Mouse (Mus musculus): ENCODE measurements around the gene Pigv. TPM values are rescaled to one million over a fixed set of nuclear protein-coding genes. Genes with fewer than 3 reads are reported as not detected.

The Pigv gene
- polyA plus RNA-seq (2016; fragmentation: Nextera tagmentation; extraction: Ambion mirVana): 16.3 and 21.6 TPM in 2 replicates

DNA sequence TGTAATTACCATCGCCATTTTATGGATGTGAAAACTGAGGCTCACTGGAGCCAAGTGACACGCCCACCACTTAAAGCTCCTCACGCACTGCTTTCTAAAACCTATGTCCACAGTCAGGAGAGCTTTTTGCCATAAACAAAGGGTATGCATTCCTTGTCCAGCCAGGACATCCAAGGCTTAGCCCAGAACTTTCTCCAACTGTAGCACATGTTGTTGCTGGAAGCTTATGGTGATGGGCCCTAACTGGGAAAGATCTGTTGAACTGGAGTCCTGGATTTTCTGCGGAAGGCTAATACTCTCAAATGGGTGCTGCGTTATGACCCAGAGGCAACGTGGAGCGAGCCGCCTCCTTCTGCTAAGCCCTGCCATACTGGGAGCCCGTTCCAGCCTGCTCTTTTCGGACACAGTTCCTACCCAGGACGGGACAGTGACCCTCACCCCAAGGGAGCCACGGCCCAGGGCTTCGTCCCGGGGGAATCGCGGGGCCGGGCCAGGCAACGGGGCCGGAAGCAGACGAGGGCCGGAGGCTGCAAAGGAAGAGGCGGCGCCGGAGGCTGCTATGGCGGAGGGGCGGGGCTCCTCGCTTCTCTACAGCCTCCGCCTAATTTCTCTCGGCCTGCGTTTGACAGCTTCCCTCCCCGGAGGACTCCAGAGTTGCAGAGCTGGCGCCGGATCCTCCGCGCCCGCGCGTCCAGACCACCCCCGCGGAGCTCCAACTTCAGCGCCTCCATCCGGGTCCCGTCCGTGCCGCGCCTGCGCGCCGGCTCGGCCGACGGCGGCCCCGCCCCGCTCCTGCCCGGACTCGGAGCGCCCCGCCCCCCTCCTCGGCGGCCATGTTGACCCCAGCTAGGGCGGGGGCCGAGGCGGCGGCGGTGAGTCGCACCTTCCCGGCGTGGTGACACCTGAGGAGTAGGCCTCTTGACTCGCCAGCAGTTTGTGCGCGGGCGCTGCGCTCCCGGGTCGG, at the start of gene Pigv:
TSS of gene Pigv (minus strand) at position 767 of the 964 bp plus-strand sequence.
- H3K4me1 ChIP-seq (replicated peaks): peaks cover 52% of the 10 kb centered on the region
- peak within 1 kb of the TSS; percentile 75 for H3K4me3 ChIP-seq (replicated peaks)
- peak within 1 kb of the TSS; percentile 78 for H3K4me2 ChIP-seq
- peak; percentile 83 for ATAC-seq (ENCODE audit: insufficient number of reproducible peaks, insufficient read depth, low FRiP score, low TSS enrichment, low read depth)
- 1% methylated on average over 71 of the region's 76 CpGs for WGBS
- peak within 1 kb of the TSS; percentile 98 for H3K27ac ChIP-seq
- H3K27me3 ChIP-seq: no peaks in the 10 kb centered on the region
- peak within 1 kb of the TSS; percentile 84 for H3K9ac ChIP-seq (replicated peaks)
- H3K36me3 ChIP-seq: 0 out of 2 replicates have a peak, but pooled peaks cover 9% of the 10 kb centered on the region
- H3K9me3 ChIP-seq: no peaks in the 10 kb centered on the region

DNA sequence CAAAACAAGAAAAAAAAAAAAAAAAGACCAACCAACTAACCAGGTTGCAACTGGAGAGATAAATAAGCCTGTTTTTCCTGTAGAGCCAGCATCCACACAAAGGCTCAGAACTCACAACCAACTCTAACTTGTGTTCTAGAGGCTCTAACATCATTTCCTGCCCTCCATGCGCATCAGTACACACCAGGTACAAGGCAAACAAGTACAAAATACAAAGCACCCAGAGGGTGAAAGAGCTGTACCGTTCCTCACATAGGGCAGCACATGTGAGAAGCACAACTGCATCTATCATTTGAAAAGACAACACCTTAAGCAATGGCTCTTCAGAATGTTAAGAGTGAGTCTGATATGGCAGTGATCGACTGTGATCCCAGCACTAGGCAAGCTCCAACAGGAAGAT, 47.3 kb upstream of the Pigv start:
- H3K9me3 ChIP-seq: no peaks in the 10 kb centered on the region
- no peaks in the 10 kb centered on the region for H3K27me3 ChIP-seq
- no peaks in the 10 kb centered on the region for H3K4me1 ChIP-seq (replicated peaks)
- no peak overlapping the region for H3K9ac ChIP-seq (replicated peaks)
- no peak for ATAC-seq (ENCODE audit: insufficient number of reproducible peaks, insufficient read depth, low FRiP score, low TSS enrichment, low read depth)
- H3K36me3 ChIP-seq: peaks cover 94% of the 10 kb centered on the region
- H3K4me3 ChIP-seq (replicated peaks): no peak overlapping the region
- H3K4me2 ChIP-seq: no peak overlapping the region
- no peak overlapping the region for H3K27ac ChIP-seq
- 85% methylated on average over 3 of the region's 3 CpGs for WGBS

DNA sequence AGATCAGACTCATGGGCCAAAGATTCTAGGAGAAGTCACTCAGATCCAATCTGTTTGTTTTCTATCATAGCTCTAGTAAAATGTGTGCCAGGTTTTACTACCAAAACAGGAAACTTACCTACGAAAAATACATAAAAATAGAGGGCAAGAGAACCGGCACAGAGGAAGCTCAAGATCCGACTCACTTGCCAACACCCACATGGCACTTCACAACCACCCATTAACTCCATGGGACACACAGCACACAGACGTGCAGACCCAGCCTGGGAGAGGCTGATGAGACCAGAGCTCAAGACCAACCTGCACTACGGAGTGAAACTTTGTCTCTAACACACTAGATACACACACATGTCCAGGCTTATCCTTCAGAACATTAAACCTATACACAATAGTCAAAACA, 40.3 kb upstream of the Pigv start:
- Histone ChIP-seq H3K9me3 (no peaks in the 10 kb centered on the region), H3K4me1 (replicated peaks) (peaks cover 4% of the 10 kb centered on the region; the same call in 1 of the 2 replicates), H3K4me2 (no peak overlapping the region), H3K4me3 (replicated peaks) (no peak overlapping the region), H3K27me3 (no peaks in the 10 kb centered on the region), H3K36me3 (peaks cover 83% of the 10 kb centered on the region), H3K9ac (replicated peaks) (no peak overlapping the region), H3K27ac (no peak overlapping the region)
- 85% methylated on average over 5 of the region's 5 CpGs for WGBS
- no peak for ATAC-seq (ENCODE audit: insufficient number of reproducible peaks, insufficient read depth, low FRiP score, low TSS enrichment, low read depth)

DNA sequence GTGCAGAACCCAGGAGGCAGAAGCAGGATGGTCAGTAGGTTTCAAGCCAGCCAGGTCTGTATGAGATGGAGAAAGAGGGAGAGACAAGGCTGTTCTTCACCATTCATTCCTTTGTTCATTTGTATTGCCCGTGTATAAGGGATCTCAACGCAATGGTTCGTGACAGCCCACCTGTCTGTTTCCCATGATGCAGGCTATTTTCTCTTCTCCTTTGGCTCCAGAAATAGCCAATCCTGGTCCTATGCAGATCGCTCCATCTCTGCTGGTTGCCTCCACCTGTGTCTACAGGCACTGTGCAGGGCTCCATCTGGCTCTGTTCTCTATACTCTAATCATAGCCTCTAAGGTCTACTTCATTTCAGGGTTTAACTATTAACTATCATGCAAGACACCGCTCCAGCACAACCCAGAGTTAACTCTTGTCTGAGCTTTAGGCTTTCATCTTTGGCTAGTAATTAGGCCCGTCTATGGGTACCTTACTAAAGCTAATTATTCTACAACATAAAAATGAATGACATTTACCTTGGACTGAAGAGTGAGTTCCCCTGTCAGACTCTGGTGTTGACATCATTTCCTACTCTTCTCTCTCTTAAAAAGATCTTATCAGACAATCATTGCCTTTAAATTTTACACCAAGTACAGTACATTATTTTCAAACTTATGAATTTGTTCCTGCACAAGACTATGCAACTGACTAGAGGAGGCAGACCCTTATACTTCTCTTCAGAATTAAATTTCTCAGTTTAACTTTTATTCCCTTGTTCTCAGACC, 39.0 kb upstream of the Pigv start:
- Histone ChIP-seq H3K9ac (replicated peaks) (no peak overlapping the region), H3K27me3 (no peaks in the 10 kb centered on the region), H3K4me1 (replicated peaks) (peaks cover 10% of the 10 kb centered on the region), H3K4me2 (no peak overlapping the region), H3K9me3 (no peaks in the 10 kb centered on the region), H3K27ac (no peak overlapping the region), H3K4me3 (replicated peaks) (no peak overlapping the region), H3K36me3 (peaks cover 83% of the 10 kb centered on the region)
- WGBS: 86% methylated on average over 6 of the region's 6 CpGs
- ATAC-seq (ENCODE audit: insufficient number of reproducible peaks, insufficient read depth, low FRiP score, low TSS enrichment, low read depth): no peak

DNA sequence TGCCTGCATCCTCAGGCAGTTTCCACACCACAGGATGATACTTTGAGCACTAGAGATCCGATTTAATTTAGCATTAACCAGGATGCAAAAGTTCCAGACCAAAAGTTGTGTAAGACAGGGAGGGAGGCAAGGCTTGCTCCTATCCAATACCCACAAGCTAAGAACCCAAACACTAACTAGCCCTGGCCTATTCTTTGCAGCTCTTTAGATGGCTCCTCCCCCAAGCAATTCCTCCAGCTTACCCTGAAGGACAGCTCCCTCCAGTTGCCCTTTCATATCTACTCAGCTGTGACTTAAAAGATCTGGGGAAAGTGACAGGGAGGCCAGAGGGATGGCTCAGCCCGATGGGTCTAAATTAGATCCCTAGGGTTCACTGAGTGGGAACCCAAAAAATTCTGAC, 36.9 kb upstream of the Pigv start:
- Histone ChIP-seq H3K9me3 (no peaks in the 10 kb centered on the region), H3K27ac (no peak overlapping the region), H3K9ac (replicated peaks) (no peak overlapping the region), H3K4me3 (replicated peaks) (no peak overlapping the region), H3K4me2 (no peak overlapping the region), H3K4me1 (replicated peaks) (peaks cover 10% of the 10 kb centered on the region), H3K27me3 (no peaks in the 10 kb centered on the region), H3K36me3 (peaks cover 81% of the 10 kb centered on the region)
- no peak for ATAC-seq (ENCODE audit: insufficient number of reproducible peaks, insufficient read depth, low FRiP score, low TSS enrichment, low read depth)
- 88% methylated on average over 2 of the region's 2 CpGs for WGBS

DNA sequence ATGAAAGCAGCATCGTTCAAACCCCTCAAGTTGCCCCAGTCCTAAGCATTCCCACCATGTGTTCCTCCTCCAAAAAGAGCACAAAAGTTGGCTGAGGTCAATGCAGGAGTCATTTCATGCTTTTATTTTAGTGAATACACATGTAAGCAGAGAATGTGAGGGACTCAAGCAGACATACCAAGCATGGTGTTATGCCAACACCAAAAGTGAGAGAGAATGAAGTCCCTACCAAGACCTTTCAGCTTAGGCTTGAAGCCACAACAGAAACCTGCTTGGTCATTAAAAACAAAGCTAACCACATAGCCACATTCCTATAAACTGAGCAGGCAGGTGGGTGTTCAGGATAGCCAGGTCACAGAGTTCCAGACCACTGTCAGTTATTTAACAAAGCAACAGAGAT, 35.0 kb upstream of the Pigv start:
- no peak for ATAC-seq (ENCODE audit: insufficient number of reproducible peaks, insufficient read depth, low FRiP score, low TSS enrichment, low read depth)
- H3K27ac ChIP-seq: peak overlapping the region; percentile 69; the same call in 1 of the 2 replicates

DNA sequence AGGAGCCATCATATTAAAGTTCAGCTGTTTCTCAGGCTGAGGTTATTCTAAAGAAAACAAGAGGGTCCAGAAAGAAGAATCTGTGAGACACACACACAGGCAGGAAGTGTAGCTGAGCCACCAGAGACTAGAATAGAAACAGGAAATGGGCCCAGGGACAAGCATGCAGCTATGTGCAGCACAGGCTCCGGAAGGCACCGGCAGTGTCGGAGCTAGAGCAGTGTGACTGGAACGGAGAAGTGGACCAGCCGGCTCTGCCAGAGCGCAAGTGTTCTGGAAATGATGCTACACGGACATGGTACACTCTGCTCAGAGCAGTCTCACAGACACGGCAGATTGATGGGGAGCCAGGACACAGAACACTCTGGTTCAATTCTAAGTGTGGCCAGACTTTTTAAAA, 34.5 kb upstream of the Pigv start:
- Histone ChIP-seq H3K27me3 (no peaks in the 10 kb centered on the region), H3K27ac (peak overlapping the region; percentile 69), H3K9ac (replicated peaks) (no peak overlapping the region), H3K4me3 (replicated peaks) (no peak overlapping the region), H3K4me1 (replicated peaks) (peaks cover 10% of the 10 kb centered on the region), H3K36me3 (peaks cover 77% of the 10 kb centered on the region), H3K4me2 (no peak overlapping the region), H3K9me3 (no peaks in the 10 kb centered on the region)
- no peak for ATAC-seq (ENCODE audit: insufficient number of reproducible peaks, insufficient read depth, low FRiP score, low TSS enrichment, low read depth)
- 70% methylated on average over 8 of the region's 8 CpGs for WGBS

More for the DNA sequence above, 35.0 kb upstream of the Pigv start:
- no peaks in the 10 kb centered on the region for H3K9me3 ChIP-seq
- H3K4me3 ChIP-seq (replicated peaks): no peak overlapping the region
- no peak overlapping the region for H3K4me2 ChIP-seq
- peaks cover 77% of the 10 kb centered on the region for H3K36me3 ChIP-seq
- peaks cover 10% of the 10 kb centered on the region for H3K4me1 ChIP-seq (replicated peaks)
- 83% methylated on average over 1 of the region's 1 CpGs for WGBS
- H3K27me3 ChIP-seq: no peaks in the 10 kb centered on the region
- H3K9ac ChIP-seq (replicated peaks): no peak overlapping the region

DNA sequence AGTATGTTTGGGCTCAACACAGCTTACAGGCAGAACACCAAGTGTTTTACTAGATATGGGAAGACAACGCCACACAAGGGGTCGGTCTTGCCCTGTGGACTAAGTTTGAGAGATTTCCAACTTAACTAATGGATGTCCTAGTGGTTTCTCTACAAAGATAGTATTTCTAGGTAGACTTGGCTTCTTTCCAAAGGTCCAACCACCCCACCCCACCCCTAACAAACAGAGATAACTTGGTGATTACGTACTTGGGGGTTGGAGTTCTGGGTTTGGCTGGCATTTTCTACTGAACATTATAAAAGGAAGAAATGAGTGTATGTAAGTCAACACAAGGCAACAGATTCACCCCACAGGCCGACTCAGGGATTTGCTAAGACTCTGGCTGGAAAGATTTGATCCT, 32.6 kb upstream of the Pigv start:
- Histone ChIP-seq H3K27ac (no peak overlapping the region), H3K9ac (replicated peaks) (no peak overlapping the region), H3K4me1 (replicated peaks) (peaks cover 10% of the 10 kb centered on the region), H3K36me3 (peaks cover 78% of the 10 kb centered on the region), H3K9me3 (no peaks in the 10 kb centered on the region), H3K4me2 (no peak overlapping the region), H3K4me3 (replicated peaks) (no peak overlapping the region), H3K27me3 (no peaks in the 10 kb centered on the region)
- WGBS: 89% methylated on average over 4 of the region's 4 CpGs
- no peak for ATAC-seq (ENCODE audit: insufficient number of reproducible peaks, insufficient read depth, low FRiP score, low TSS enrichment, low read depth)

DNA sequence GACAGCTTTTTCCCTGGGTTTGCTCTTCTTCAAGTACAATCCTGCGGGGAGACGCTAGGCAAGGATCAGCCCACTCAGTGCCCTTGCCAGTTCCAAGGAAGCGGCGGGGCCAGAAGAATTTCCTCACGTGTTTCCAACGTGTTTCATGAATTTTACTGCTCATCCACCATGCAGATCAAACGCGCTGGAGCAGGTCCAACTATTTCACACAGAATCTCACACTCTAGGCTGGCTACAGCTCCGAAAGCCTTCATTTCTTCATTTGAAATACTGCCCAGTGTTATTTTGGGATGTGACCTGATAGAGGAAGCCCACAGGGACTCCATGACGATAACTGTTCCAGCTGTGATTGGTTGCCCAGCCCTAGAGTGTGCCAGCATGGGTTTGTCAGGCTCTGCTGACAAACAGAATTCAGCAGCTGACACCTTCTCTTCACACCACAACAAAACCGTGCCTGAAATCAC, 28.5 kb upstream of the Pigv start:
- no peak for ATAC-seq (ENCODE audit: insufficient number of reproducible peaks, insufficient read depth, low FRiP score, low TSS enrichment, low read depth)
- Histone ChIP-seq H3K9me3 (no peaks in the 10 kb centered on the region), H3K36me3 (peaks cover 88% of the 10 kb centered on the region), H3K4me2 (no peak overlapping the region), H3K4me3 (replicated peaks) (no peak overlapping the region), H3K27ac (no peak overlapping the region), H3K27me3 (no peaks in the 10 kb centered on the region), H3K9ac (replicated peaks) (no peak overlapping the region), H3K4me1 (replicated peaks) (no peaks in the 10 kb centered on the region)
- WGBS: 85% methylated on average over 11 of the region's 11 CpGs

DNA sequence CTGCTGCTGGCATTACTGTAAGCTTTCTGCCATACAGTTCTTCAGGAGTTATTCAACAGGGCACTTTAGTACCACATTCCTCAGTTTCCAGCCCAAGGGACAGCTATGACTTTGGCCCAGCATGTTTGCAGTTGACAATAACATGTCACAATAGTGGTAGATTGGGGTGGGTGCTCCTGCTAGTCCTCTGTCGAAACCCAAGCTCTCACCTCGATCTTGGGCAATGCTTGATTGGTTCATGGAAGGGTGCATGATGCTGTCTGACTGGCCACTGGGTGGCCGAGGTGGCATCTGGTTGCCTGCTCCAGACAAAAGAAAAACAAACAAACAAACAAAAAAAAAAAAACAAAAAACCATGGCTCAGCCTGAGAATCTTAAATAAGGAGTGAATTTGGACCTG, 22.9 kb upstream of the Pigv start:
- 87% methylated on average over 3 of the region's 3 CpGs for WGBS
- no peak for ATAC-seq (ENCODE audit: insufficient number of reproducible peaks, insufficient read depth, low FRiP score, low TSS enrichment, low read depth)

DNA sequence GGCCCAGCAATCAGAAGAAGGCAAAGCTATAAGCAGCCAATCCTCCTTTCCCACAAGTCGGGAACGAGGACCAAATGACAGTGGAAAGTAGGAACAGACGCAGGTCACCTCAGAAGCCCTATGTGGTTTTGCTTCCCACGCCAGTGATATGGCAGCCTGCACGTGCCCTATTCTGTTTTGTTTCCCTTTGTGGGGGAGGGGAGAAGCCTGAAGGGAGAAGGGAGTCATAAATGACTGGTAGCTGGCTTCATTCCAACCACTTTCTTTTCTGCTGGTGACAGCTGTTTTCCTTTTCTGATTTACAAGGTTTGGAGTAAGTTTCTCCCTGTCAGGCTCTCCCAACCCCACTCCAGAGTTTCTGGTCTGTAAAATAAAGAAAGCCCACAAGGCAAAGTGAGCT, 17.8 kb upstream of the Pigv start:
- ATAC-seq (ENCODE audit: insufficient number of reproducible peaks, insufficient read depth, low FRiP score, low TSS enrichment, low read depth): peak; percentile 12; the same call in 1 of the 2 replicates
- Histone ChIP-seq H3K4me1 (replicated peaks) (peaks cover 32% of the 10 kb centered on the region), H3K4me3 (replicated peaks) (no peak overlapping the region), H3K9ac (replicated peaks) (no peak overlapping the region), H3K36me3 (peaks cover 100% of the 10 kb centered on the region), H3K4me2 (no peak overlapping the region), H3K27ac (peak overlapping the region; percentile 59; the same call in 1 of the 2 replicates), H3K9me3 (no peaks in the 10 kb centered on the region), H3K27me3 (no peaks in the 10 kb centered on the region)
- 26% methylated on average over 5 of the region's 5 CpGs for WGBS

More for the DNA sequence above, 22.9 kb upstream of the Pigv start:
- Histone ChIP-seq H3K4me2 (no peak overlapping the region), H3K4me3 (replicated peaks) (no peak overlapping the region), H3K9me3 (no peaks in the 10 kb centered on the region), H3K27ac (no peak overlapping the region), H3K27me3 (no peaks in the 10 kb centered on the region), H3K4me1 (replicated peaks) (peaks cover 14% of the 10 kb centered on the region), H3K36me3 (peaks cover 95% of the 10 kb centered on the region), H3K9ac (replicated peaks) (no peak overlapping the region)
